Mouse (Mus musculus): Measurements from ENCODE around the gene Hemgn.

DNA sequence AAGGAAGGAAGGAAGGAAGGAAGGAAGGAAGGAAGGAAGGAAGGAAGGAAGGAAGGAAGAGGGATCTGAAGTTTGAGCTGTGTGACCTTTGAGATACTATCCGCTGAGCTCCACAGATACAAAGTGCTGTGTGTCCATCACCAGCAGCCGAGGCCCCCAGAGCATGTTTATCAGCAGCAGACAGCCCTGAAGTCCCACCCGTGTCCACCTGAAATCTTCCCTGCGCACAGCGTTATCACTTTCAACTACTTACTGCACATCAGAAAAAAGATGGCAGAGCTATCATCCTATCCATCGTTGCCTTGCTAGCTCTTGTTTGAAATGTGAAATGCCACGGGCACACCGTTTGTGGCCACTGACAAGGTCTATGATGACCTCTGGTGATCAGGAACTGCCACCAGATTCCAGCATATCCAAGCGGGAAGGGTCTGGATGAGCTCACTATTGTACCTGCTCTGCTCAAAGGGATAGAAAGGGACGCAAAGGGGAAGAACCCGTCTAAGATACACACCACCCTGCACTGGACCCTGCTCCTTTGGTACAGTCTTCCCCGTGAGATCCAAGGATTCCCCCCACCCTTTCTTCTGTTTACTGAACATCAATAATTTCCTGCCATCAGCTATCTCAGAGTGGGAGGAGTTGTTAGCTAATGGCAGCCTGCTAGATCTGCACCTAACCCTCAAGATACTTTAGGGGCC is 19.2 kb upstream of the Hemgn start:
- TF ChIP-seq CTCF (IDR thresholded peaks at IDR 0.05; ENCODE audit: control insufficient read depth, insufficient read depth, low read length) (no peak), POLR2A (IDR thresholded peaks at IDR 0.05; ENCODE audit: borderline replicate concordance, control insufficient read depth, low read depth, low read length) (no peak)

Measured in bone marrow, adult 2 months (tissue).